Mouse (Mus musculus): ENCODE results near the gene Hectd1.

Hectd1 gene

GRCm38 (mm10) chr12:51699623-51700393, 129.5 kb downstream of the Hectd1 start:
- DNase-seq: no peak

GRCm38 (mm10) chr12:51696157-51696556, 133.2 kb downstream of the Hectd1 start:
- no peak for DNase-seq

GRCm38 (mm10) chr12:51694966-51695365, 134.4 kb downstream of the Hectd1 start:
- no peak for DNase-seq

GRCm38 (mm10) chr12:51694096-51694495, 135.2 kb downstream of the Hectd1 start:
- DNase-seq: no peak

All from lung, postnatal 14 days (tissue).